Mouse (Mus musculus) liver, adult 2 months (tissue): ENCODE measurements around the gene Fcrla. TPM values are rescaled to one million over a fixed set of nuclear protein-coding genes. Genes with fewer than 3 reads are reported as not detected.
"Not testable (repeated sequence)": the region's sequence is repeated elsewhere in the genome, so short reads cannot be mapped to it uniquely, and the experiment has no call there.

Experiments
- DNase-seq: peaks from one replicate; pipeline ENCODE4 v3.0.0-alpha.2; 2011; ENCODE audit warnings: low read depth, low spot score; ENCODE audit errors: extremely low read depth
- H3K27ac ChIP-seq: fragments of 200-500 bp; replicated peaks from 2 replicates; pipeline ENCODE4 v1.5.1; 2012; ENCODE audit warnings: low read depth, mild to moderate bottlenecking, control low read depth, inconsistent platforms, low read length; ENCODE audit not compliant: insufficient read depth
- H3K27me3 ChIP-seq: fragments of 200-500 bp; 2 replicates; pipeline ENCODE4 v1.6.1; 2012; ENCODE audit warnings: mild to moderate bottlenecking, moderate library complexity, low read length, inconsistent platforms; ENCODE audit not compliant: control insufficient read depth, insufficient read depth
- H3K36me3 ChIP-seq: fragments of 200-500 bp; 2 replicates; pipeline ENCODE4 v1.6.1; 2012; ENCODE audit warnings: low read length, inconsistent platforms; ENCODE audit not compliant: control insufficient read depth, insufficient read depth
- H3K4me1 ChIP-seq: fragments of 200-500 bp; 2 replicates; pipeline ENCODE4 v1.6.1; 2011; ENCODE audit warnings: low read length; ENCODE audit not compliant: control insufficient read depth, insufficient read depth
- H3K4me3 ChIP-seq: fragments of 200-500 bp; 2 replicates; pipeline ENCODE4 v1.5.1; 2011; ENCODE audit warnings: low read depth, mild to moderate bottlenecking, control low read depth, low read length, moderate library complexity; ENCODE audit not compliant: insufficient read depth
- H3K79me2 ChIP-seq: fragments of 200-500 bp; 2 replicates; pipeline ENCODE4 v1.6.1; 2012; ENCODE audit warnings: inconsistent platforms, mild to moderate bottlenecking, low read length, moderate library complexity; ENCODE audit not compliant: control insufficient read depth, insufficient read depth
- H3K9ac ChIP-seq: fragments of 200-500 bp; 2 replicates; pipeline ENCODE4 v1.6.1; 2012; ENCODE audit warnings: low read depth, mild to moderate bottlenecking, control low read depth, inconsistent platforms, low read length
- CTCF ChIP-seq: fragments of 200-500 bp; IDR thresholded peaks from 2 replicates; pipeline ENCODE4 v1.5.1; 2011; ENCODE audit warnings: low read depth, low read length, control low read depth
- POLR2A ChIP-seq: fragments of 200-500 bp; IDR thresholded peaks from 2 replicates; pipeline ENCODE4 v1.6.1; 2011; ENCODE audit warnings: low read length, control low read depth; ENCODE audit not compliant: insufficient read depth; ENCODE audit errors: extremely low read depth
- WGBS: fragments of 180-500 bp; shearing (Covaris S2); methylation state at CpG from one replicate; pipeline ENCODE4 v1.1.7; 2018; 5-methylcytosine and 5-hydroxymethylcytosine counted together
- polyA plus RNA-seq: library from polyadenylated mRNA; depleted of rRNA; stranded (reverse); fragments of >200 nt; gene quantifications from 2 replicates; pipeline ENCODE4 v1.2.3, GENCODE M21; 2012; rRNA removed
- total RNA-seq: library from RNA; depleted of rRNA; stranded (reverse); fragments of >200 nt; gene quantifications from 2 replicates; pipeline ENCODE4 v1.2.3, GENCODE M21; 2014; rRNA removed

Gene Fcrla
- total RNA-seq (0.83 and 1.1 TPM in 2 replicates), polyA plus RNA-seq (0.37 and 1.1 TPM in 2 replicates)

DNA sequence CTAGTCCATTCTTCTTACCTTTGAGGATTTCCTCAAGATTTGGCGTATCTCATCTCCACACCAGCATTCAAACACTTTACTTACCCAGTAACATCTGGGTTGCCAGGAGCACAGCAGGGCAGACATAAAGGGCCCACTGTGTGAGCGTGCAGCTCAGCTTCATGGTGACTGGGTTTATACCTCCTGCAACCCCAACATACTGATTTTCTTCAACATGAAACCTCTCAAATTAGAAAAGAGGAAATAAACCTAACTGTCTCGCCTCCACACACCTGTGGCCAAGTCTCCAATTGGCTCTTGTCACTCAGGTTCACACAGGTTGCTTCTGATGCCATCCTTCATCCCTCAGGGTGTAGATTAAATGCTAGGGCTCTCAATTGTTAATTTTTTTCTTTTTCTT is at the start of gene Fcrla:
Gene Fcrla, minus strand, starts transcription at position 206 of the 400 bp plus-strand sequence.
- Histone ChIP-seq H3K4me3 (no peak within 1 kb of the TSS), H3K9ac (no peak within 1 kb of the TSS), H3K27me3 (no peaks in the 10 kb centered on the region), H3K79me2 (no peaks in the 10 kb centered on the region), H3K27ac (no peak within 1 kb of the TSS), H3K4me1 (no peaks in the 10 kb centered on the region), H3K36me3 (no peaks in the 10 kb centered on the region)
- 88% methylated on average over 3 of the region's 3 CpGs for whole genome bisulfite sequencing
- TF ChIP-seq POLR2A (no peak), CTCF (no peak)
- no peak for DNase-seq

DNA sequence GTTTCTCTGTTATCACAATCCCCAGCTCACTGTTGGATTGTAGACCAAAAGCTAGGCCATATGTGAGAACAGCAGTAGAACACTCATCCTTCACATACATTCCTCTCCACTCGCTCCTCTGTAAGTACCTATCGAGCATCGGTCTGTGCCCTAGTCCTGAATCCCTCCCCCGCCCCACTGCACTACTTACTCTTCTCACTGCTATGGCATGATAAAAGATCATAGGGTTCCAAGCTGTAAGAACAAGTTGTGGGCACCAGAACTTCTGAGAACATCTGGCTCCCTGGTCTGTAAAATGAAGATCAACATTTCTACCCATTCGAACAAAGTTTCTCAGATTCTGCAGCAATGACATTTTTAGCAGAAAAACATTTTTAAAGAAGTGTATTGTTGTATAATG is 49.1 kb upstream of the Fcrla start, which contains the start of gene Fcgr2b:
Gene Fcgr2b, minus strand, starts transcription at position 101 of the 400 bp plus-strand sequence.
- WGBS = 84% methylated on average over 5 of the region's 5 CpGs
- Histone ChIP-seq H3K27ac (peak within 1 kb of the TSS; percentile 60), H3K27me3 (no peaks in the 10 kb centered on the region), H3K36me3 (no peaks in the 10 kb centered on the region; the same call in 1 of the 2 replicates), H3K4me1 (peaks cover 10% of the 10 kb centered on the region), H3K79me2 (no peaks in the 10 kb centered on the region), H3K4me3 (peak within 1 kb of the TSS; percentile 38), H3K9ac (peak within 1 kb of the TSS; percentile 34)
- no peak for TF ChIP-seq POLR2A
- no peak for TF ChIP-seq CTCF
- no peak for DNase-seq

DNA sequence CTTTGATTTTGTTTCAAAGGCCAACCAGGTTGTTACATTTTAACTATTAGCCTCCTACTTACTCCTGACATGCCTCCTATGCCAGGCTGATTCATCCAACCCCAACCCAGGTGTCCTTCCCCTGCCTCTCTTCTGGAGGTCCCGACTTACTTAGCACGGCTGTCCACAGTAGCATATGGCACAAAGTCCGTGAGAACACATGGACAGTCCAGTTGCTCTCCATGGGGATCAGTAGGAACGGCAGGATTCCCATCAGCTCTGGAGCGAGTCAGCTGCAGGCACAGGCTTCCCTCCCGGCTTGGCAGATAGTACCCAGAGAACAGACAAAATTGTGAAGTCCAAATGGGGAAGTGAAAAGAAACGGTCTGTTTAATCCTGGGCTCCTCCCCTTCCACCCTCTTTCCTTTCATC is 48.4 kb upstream of the Fcrla start:
- peak overlapping the region; percentile 32 for H3K4me3 ChIP-seq
- H3K27ac ChIP-seq = peak overlapping the region; percentile 40
- 10% methylated on average over 7 of the region's 7 CpGs for WGBS
- H3K27me3 ChIP-seq = no peaks in the 10 kb centered on the region
- no peaks in the 10 kb centered on the region for H3K79me2 ChIP-seq
- TF ChIP-seq CTCF (no peak), POLR2A (0 out of 2 replicates have a peak, but pooled peaks have one; percentile 23)
- no peaks in the 10 kb centered on the region; the same call in 1 of the 2 replicates for H3K36me3 ChIP-seq
- peak; percentile 75 for DNase-seq
- H3K4me1 ChIP-seq = peaks cover 10% of the 10 kb centered on the region
- H3K9ac ChIP-seq = peak overlapping the region; percentile 31

DNA sequence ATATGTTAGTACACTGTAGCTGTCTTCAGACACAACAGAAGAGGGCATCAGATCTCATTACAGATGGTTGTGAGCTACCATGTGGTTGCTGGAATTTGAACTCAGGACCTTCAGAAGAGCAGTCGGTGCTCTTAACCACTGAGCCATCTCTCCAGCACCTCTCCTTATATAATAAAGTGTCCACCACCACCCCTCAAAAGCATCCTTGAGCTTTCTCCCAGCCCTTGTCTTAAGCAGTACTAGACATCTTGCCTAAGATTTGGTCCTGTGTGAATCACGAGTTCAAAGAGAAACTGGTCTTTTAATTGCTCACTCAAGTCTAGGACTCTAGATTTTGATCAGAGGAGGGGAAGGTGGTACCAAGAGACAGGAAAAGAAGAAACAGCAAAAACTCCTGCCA is 48.0 kb upstream of the Fcrla start:
- H3K4me3 ChIP-seq = peak overlapping the region; percentile 32; the same call in 1 of the 2 replicates
- H3K4me1 ChIP-seq = peaks cover 10% of the 10 kb centered on the region
- H3K36me3 ChIP-seq, DNase-seq, H3K79me2 ChIP-seq, H3K9ac ChIP-seq, H3K27ac ChIP-seq, H3K27me3 ChIP-seq: not testable (repeated sequence)
- 19% methylated on average over 2 of the region's 2 CpGs for WGBS

DNA sequence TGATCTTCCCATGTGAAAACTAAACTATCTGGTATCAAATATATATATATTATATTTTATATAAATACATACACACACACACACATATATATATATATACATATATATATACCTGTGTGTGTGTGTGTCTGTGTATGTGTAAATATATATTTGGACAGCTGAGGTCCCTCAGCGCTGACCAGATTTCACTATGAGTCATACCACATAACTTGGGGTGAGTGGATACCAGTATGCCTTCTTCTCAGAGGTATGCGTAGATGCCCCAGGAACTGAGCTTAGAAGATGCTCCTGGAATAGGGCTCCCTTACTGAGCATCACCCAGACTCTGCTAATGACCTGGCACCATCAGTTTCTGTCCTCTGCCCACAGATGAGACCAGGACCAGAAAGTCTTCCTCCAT is 47.4 kb upstream of the Fcrla start:
- peak overlapping the region; percentile 61 for H3K27ac ChIP-seq
- H3K4me3 ChIP-seq = peak overlapping the region; percentile 43
- WGBS = 89% methylated on average over 2 of the region's 2 CpGs
- H3K4me1 ChIP-seq = peaks cover 10% of the 10 kb centered on the region
- peak overlapping the region; percentile 66 for H3K9ac ChIP-seq
- no peak for TF ChIP-seq POLR2A
- TF ChIP-seq CTCF = no peak
- no peaks in the 10 kb centered on the region for H3K27me3 ChIP-seq
- no peaks in the 10 kb centered on the region; the same call in 1 of the 2 replicates for H3K36me3 ChIP-seq
- H3K79me2 ChIP-seq = no peaks in the 10 kb centered on the region
- DNase-seq = no peak

DNA sequence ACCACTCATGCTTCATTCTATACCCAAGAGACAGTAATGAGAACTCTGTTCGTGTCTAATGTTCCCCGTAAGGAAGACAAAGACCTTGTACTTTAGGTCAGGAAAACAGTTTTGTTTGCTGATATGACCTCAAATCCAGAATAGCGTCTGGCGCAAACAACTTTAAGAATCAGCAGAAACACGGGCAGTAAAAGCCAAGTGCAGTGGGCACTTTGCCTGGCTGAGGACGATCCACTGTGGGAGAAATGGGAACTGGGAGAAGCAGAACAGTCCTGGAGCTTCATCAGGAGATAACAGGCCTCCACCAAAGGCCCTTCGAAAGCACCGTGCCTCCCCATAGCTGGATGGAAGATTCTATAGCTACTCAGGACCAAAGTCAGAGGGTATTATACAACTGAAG is 46.8 kb upstream of the Fcrla start:
- Histone ChIP-seq H3K36me3 (no peaks in the 10 kb centered on the region; the same call in 1 of the 2 replicates), H3K27me3 (no peaks in the 10 kb centered on the region), H3K4me3 (peak overlapping the region; percentile 21), H3K27ac (peak overlapping the region; percentile 31), H3K9ac (peak overlapping the region; percentile 36), H3K79me2 (no peaks in the 10 kb centered on the region), H3K4me1 (peaks cover 10% of the 10 kb centered on the region)
- 41% methylated on average over 8 of the region's 8 CpGs for WGBS
- peak; percentile 37 for DNase-seq
- TF ChIP-seq POLR2A = no peak
- TF ChIP-seq CTCF = no peak
